ENCODE assay signal across 8 mouse cellular contexts in the genomic region with DNA sequence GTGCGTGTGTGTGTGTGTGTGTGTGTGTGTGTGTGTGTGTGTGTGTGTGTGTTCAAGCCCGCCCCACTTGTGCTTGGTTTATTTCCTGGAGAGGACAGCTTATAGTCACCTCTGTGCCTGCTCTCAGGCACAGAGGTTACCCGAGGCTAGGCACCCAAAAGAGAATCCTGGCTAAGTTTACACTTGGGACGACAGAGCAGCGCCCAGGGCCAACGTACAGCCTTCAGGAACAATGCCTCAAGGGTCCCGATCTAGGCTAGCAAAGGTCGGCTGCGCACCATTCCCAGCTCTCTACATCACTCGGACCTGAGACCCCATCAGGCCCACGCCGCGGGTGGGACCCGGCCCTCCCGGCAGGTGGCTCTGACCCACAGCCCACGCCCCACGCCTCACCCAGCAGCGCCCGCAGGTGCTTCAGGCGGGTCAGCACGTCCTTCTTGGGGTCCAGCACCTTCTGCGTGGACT. TPM values are rescaled to one million over a fixed set of nuclear protein-coding genes. Genes with fewer than 3 reads are reported as not detected.
DNase-seq lines count a peak whose midpoint lies in the region; ATAC-seq and TF ChIP-seq lines count a peak whose summit lies in the region.

No protein-coding gene starts in this region.

- TF ChIP-seq POLR2A in olfactory bulb, adult 2 months (IDR thresholded peaks at IDR 0.05; ENCODE audit: insufficient read depth, low read depth, low read length), result no peak

- H3K36me3 ChIP-seq in kidney, embryonic 15.5 days, result no peaks in the 10 kb centered on the region
- H3K36me3 ChIP-seq in ES-E14 (ENCODE audit: control insufficient read depth, insufficient read depth, low read length, poor library complexity, severe bottlenecking), result no peaks in the 10 kb centered on the region
- H3K36me3 ChIP-seq in forebrain, embryonic 10.5 days (replicated peaks), result no peaks in the 10 kb centered on the region
- H3K36me3 ChIP-seq in liver, embryonic 12.5 days, result no peaks in the 10 kb centered on the region

- peak overlapping the region; percentile 81 for H3K9ac ChIP-seq in kidney, embryonic 15.5 days
- peak overlapping the region; percentile 92 for H3K9ac ChIP-seq in ES-E14 (ENCODE audit: insufficient read depth, low read depth, low read length, poor library complexity, severe bottlenecking)
- peak overlapping the region; percentile 92 for H3K9ac ChIP-seq in liver, embryonic 12.5 days

- under 1% methylated on average over 22 of the region's 22 CpGs for WGBS in kidney, embryonic 15.5 days
- WGBS in forebrain, embryonic 10.5 days, result under 1% methylated on average over 21 of the region's 22 CpGs
- under 1% methylated on average over 21 of the region's 22 CpGs for WGBS in liver, embryonic 12.5 days (ENCODE audit: insufficient replicate concordance)
- 2% methylated on average over 22 of the region's 22 CpGs for WGBS in olfactory bulb, adult 2 months

- H3K9me3 ChIP-seq in kidney, embryonic 15.5 days (replicated peaks), result no peaks in the 10 kb centered on the region
- no peaks in the 10 kb centered on the region for H3K9me3 ChIP-seq in ES-E14 (ENCODE audit: control insufficient read depth, insufficient read depth, low read depth, low read length)
- no peaks in the 10 kb centered on the region for H3K9me3 ChIP-seq in forebrain, embryonic 10.5 days
- no peaks in the 10 kb centered on the region for H3K9me3 ChIP-seq in liver, embryonic 12.5 days (replicated peaks)

- no peak for TF ChIP-seq CTCF in olfactory bulb, adult 2 months (IDR thresholded peaks at IDR 0.05; ENCODE audit: insufficient read depth, low read depth, low read length)

- H3K4me1 ChIP-seq in kidney, embryonic 15.5 days, result peaks cover 13% of the 10 kb centered on the region
- H3K4me1 ChIP-seq in ES-E14 (ENCODE audit: control insufficient read depth in 2 of 2, insufficient read depth in 2 of 2, low read length in 2 of 2, poor library complexity in 1 of 2), result peaks cover 0 to 5% of the 10 kb centered on the region in 2 experiments; a peak in 2 of 4 replicates
- H3K4me1 ChIP-seq in forebrain, embryonic 10.5 days, result peaks cover 35% of the 10 kb centered on the region
- peaks cover 37% of the 10 kb centered on the region for H3K4me1 ChIP-seq in liver, embryonic 12.5 days
- peaks cover 3% of the 10 kb centered on the region; the same call in 1 of the 2 replicates for H3K4me1 ChIP-seq in olfactory bulb, adult 2 months (ENCODE audit: control insufficient read depth, insufficient read depth, low read length)

- no peaks in the 10 kb centered on the region for H3K27me3 ChIP-seq in kidney, embryonic 15.5 days
- H3K27me3 ChIP-seq in forebrain, embryonic 10.5 days (ENCODE audit: poor library complexity, severe bottlenecking), result no peaks in the 10 kb centered on the region
- H3K27me3 ChIP-seq in liver, embryonic 12.5 days (replicated peaks), result no peaks in the 10 kb centered on the region

- peak overlapping the region; percentile 74 for H3K4me2 ChIP-seq in kidney, embryonic 15.5 days
- H3K4me2 ChIP-seq in liver, embryonic 12.5 days, result peak overlapping the region; percentile 96

- no peak for DNase-seq in kidney, postnatal 4 days
- DNase-seq in ES-E14 (ENCODE audit: low read depth, low spot score), result peak; percentile 27
- DNase-seq in forebrain, embryonic 10.5 days (ENCODE audit: extremely low spot score, low spot score), result no peak
- DNase-seq in left cerebral cortex, adult 8-10 months (ENCODE audit: low spot score in 2 of 2), result no peak
- no peak for DNase-seq in adrenal gland, adult 8-10 months

- no peak; the same call in none of the 2 replicates for ATAC-seq in kidney, embryonic 15.5 days (replicated peaks; ENCODE audit: low FRiP score)
- peak; percentile 44 for ATAC-seq in liver, embryonic 12.5 days

- in situ Hi-C loops in ES-E14 (cut with MboI; ENCODE audit: low sequenced_read_pairs in 2 of 2, unreplicated experiment in 2 of 2), result no loop called here

- peak overlapping the region; percentile 49; the same call in 1 of the 2 replicates for H3K27ac ChIP-seq in kidney, embryonic 15.5 days
- H3K27ac ChIP-seq in ES-E14 (ENCODE audit: insufficient read depth, low read depth, low read length, poor library complexity, severe bottlenecking), result no peak overlapping the region
- peak overlapping the region; percentile 94 for H3K27ac ChIP-seq in forebrain, embryonic 10.5 days
- peak overlapping the region; percentile 73 for H3K27ac ChIP-seq in liver, embryonic 12.5 days
- no peak overlapping the region; the same call in 1 of the 2 replicates for H3K27ac ChIP-seq in olfactory bulb, adult 2 months (ENCODE audit: insufficient read depth, low read depth, low read length)

- peak overlapping the region; percentile 75 for H3K4me3 ChIP-seq in kidney, embryonic 15.5 days (replicated peaks)
- H3K4me3 ChIP-seq in ES-E14 (ENCODE audit: insufficient read depth in 1 of 2, low read depth in 1 of 2, low read length in 2 of 2, poor library complexity in 1 of 2, severe bottlenecking in 1 of 2), result peak overlapping the region; percentile 88 to 97
- H3K4me3 ChIP-seq in forebrain, embryonic 10.5 days, result peak overlapping the region; percentile 89
- peak overlapping the region; percentile 91 for H3K4me3 ChIP-seq in liver, embryonic 12.5 days
- peak overlapping the region; percentile 85 for H3K4me3 ChIP-seq in olfactory bulb, adult 2 months (ENCODE audit: insufficient read depth, low read depth, low read length)

TF ChIP-seq in ES-E14, 5 proteins besides CTCF, POLR2A, EP300 and RAD21:
- no peak for TF ChIP-seq ZC3H11A (IDR thresholded peaks at IDR 0.05; ENCODE audit: borderline replicate concordance, low read depth, low read length)
- no peak for TF ChIP-seq CHD2 (IDR thresholded peaks at IDR 0.05; ENCODE audit: low read depth, low read length)
- TF ChIP-seq ZNF384 (IDR thresholded peaks at IDR 0.05; ENCODE audit: low read depth, low read length), result no peak
- no peak for TF ChIP-seq HCFC1 (IDR thresholded peaks at IDR 0.05; ENCODE audit: borderline replicate concordance, insufficient read depth, low read length)
- TF ChIP-seq MAFK (IDR thresholded peaks at IDR 0.05; ENCODE audit: insufficient read depth, low read depth, low read length), result no peak

RNA-seq across cellular contexts. Expression of a gene that starts 0.7 kb away (rescaled TPM):
- polyA plus RNA-seq in kidney, embryonic 15.5 days (2015; fragmentation: Nextera tagmentation; extraction: Ambion mirVana), result 6.7 and 8.7 TPM in 2 replicates
- 23.0 and 25.6 TPM in 2 replicates for total RNA-seq in ES-E14 (2012; rRNA removed)
- 9.9 and 12.3 TPM in 2 replicates for polyA plus RNA-seq in forebrain, embryonic 10.5 days (2016; fragmentation: Nextera tagmentation; extraction: Ambion mirVana)
- polyA plus RNA-seq in liver, embryonic 12.5 days (2016; fragmentation: Nextera tagmentation; extraction: Ambion mirVana), result 6.5 and 7.8 TPM in 2 replicates
- not detected in 2 replicates for polyA plus RNA-seq in olfactory bulb, adult 2 months (2012; ENCODE audit: insufficient read depth, insufficient read length, low replicate concordance, missing spikeins)
- 10 to 100 TPM; 19.6 to 23.7 (median 20.7) TPM for total RNA-seq in left cerebral cortex, adult 8-10 months (2022)
- 10 to 100 TPM; 17.8 to 27.6 (median 24.6) TPM for total RNA-seq in adrenal gland, adult 8-10 months (2022)

Comparison
In these comparisons a context has a peak if more than half of its experiments do, and no peak if none do; other contexts are left out.
1. H3K27ac ChIP-seq: peak in kidney, embryonic 15.5 days (single experiment), forebrain, embryonic 10.5 days (single experiment) and liver, embryonic 12.5 days (single experiment); none in ES-E14 (single experiment) and olfactory bulb, adult 2 months (single experiment).
2. Peak in every context shown above with its lines, with median percentiles within 50 percentile points of each other: H3K4me3 ChIP-seq and H3K9ac ChIP-seq.